Comparison of ENCODE assay signal across 12 mouse cellular contexts in genomic region chr16:63104938-63105714, GRCm38 (mm10).
DNase-seq lines count a peak whose midpoint lies in the region; ATAC-seq and TF ChIP-seq lines count a peak whose summit lies in the region.
"Had no signal": no experiment of that assay in that cellular context is flagged by ENCODE, and none has a peak within 500 bp of the region (broad histone marks: within the 10 kb centered on the region; RNA-seq: fewer than 3 reads in every experiment).

No protein-coding gene starts in this region.

- ATAC-seq in limb, embryonic 15.5 days (ENCODE audit: insufficient number of reproducible peaks, low FRiP score, low TSS enrichment, low read depth) = no peak
- no peak for ATAC-seq in megakaryocyte-erythroid progenitor cell, adult 5-6 weeks (replicated peaks; ENCODE audit: low FRiP score, low TSS enrichment, poor library complexity, severe bottlenecking)
- ATAC-seq in erythroid progenitor cell, adult 5-6 weeks (replicated peaks; ENCODE audit: low FRiP score, poor library complexity, severe bottlenecking) = no peak
- ATAC-seq: forebrain, postnatal 0 days had no signal

- 41% methylated on average over 11 of the region's 11 CpGs for WGBS in limb, embryonic 15.5 days

- H3K9me3 ChIP-seq in limb, embryonic 15.5 days = no peaks in the 10 kb centered on the region
- H3K9me3 ChIP-seq: hindbrain, embryonic 15.5 days; liver, embryonic 13.5 days had no signal

- H3K27me3 ChIP-seq in testis, adult 2 months (ENCODE audit: control insufficient read depth, insufficient read depth, low read length) = no peaks in the 10 kb centered on the region
- H3K27me3 ChIP-seq in limb, embryonic 15.5 days = no peaks in the 10 kb centered on the region
- H3K27me3 ChIP-seq: hindbrain, embryonic 15.5 days; liver, embryonic 13.5 days had no signal

- H3K27ac ChIP-seq in testis, adult 2 months (ENCODE audit: control insufficient read depth, insufficient read depth, low read depth, low read length) = peak overlapping the region; percentile 46; the same call in 1 of the 2 replicates
- H3K27ac ChIP-seq in limb, embryonic 15.5 days = peak overlapping the region; percentile 40; the same call in 1 of the 2 replicates
- H3K27ac ChIP-seq: hindbrain, embryonic 15.5 days; liver, embryonic 13.5 days had no signal

- no peaks in the 10 kb centered on the region for H3K4me1 ChIP-seq in testis, adult 2 months (ENCODE audit: control insufficient read depth, insufficient read depth, low read length)
- peaks cover 6% of the 10 kb centered on the region; the same call in 1 of the 2 replicates for H3K4me1 ChIP-seq in limb, embryonic 15.5 days
- H3K4me1 ChIP-seq: hindbrain, embryonic 15.5 days; liver, embryonic 13.5 days had no signal

- no peak overlapping the region for H3K4me2 ChIP-seq in limb, embryonic 15.5 days
- H3K4me2 ChIP-seq: hindbrain, embryonic 15.5 days; liver, embryonic 13.5 days had no signal

- TF ChIP-seq CTCF in testis, adult 2 months (IDR thresholded peaks at IDR 0.05; ENCODE audit: control insufficient read depth, insufficient read depth, insufficient replicate concordance, low read depth, low read length) = no peak

- no peak overlapping the region for H3K4me3 ChIP-seq in testis, adult 2 months (ENCODE audit: control insufficient read depth, low read depth, low read length)
- no peak overlapping the region for H3K4me3 ChIP-seq in limb, embryonic 15.5 days
- H3K4me3 ChIP-seq: hindbrain, embryonic 15.5 days; liver, embryonic 13.5 days had no signal

- TF ChIP-seq POLR2A in testis, adult 2 months (IDR thresholded peaks at IDR 0.05; ENCODE audit: control insufficient read depth, low read depth, low read length) = no peak

- no peaks in the 10 kb centered on the region for H3K36me3 ChIP-seq in testis, adult 2 months (ENCODE audit: control insufficient read depth, insufficient read depth, low read length)
- H3K36me3 ChIP-seq in limb, embryonic 15.5 days = no peaks in the 10 kb centered on the region
- H3K36me3 ChIP-seq: hindbrain, embryonic 15.5 days; liver, embryonic 13.5 days had no signal

- peak; percentile 91 for DNase-seq in heart, adult 11 months
- DNase-seq in heart, postnatal 25 days (ENCODE audit: low spot score) = no peak
- DNase-seq in testis, postnatal 14 days (ENCODE audit: low spot score) = no peak
- DNase-seq in thymus, postnatal 25 days = no peak
- DNase-seq: adrenal gland, adult 2 months; forebrain, postnatal 0 days; liver, embryonic 13.5 days had no signal

- intact Hi-C loops in heart, postnatal 25 days (cut with DNase I) = no loop called here

- no peak overlapping the region for H3K9ac ChIP-seq in limb, embryonic 15.5 days
- H3K9ac ChIP-seq: forebrain, postnatal 0 days; hindbrain, embryonic 15.5 days; liver, embryonic 13.5 days had no signal
